Mouse (Mus musculus) intestine, embryonic 16.5 days (tissue): ENCODE data around the gene Ms4a10. TPM values are rescaled to one million over a fixed set of nuclear protein-coding genes. Genes with fewer than 3 reads are reported as not detected.

Experiments
- ATAC-seq: fragments of 200-750 bp; cut with Nextera tagmentation; 2 replicates; pipeline ENCODE4 v1.8.0; 2017; ENCODE audit warnings: moderate TSS enrichment, moderate library complexity
- H3K27ac ChIP-seq: fragments of 300-500 bp; sonication (generic); 2 replicates; pipeline ENCODE4 v1.5.1; 2014; ENCODE audit warnings: mild to moderate bottlenecking, low read length
- H3K27me3 ChIP-seq: fragments of 300-500 bp; sonication (generic); replicated peaks from 2 replicates; pipeline ENCODE4 v1.6.1; 2014; ENCODE audit warnings: low read length, control low read depth, mixed read lengths; ENCODE audit not compliant: control insufficient read depth, insufficient read depth
- H3K36me3 ChIP-seq: fragments of 300-500 bp; sonication (generic); 2 replicates; pipeline ENCODE4 v1.6.1; 2014; ENCODE audit warnings: low read length, control low read depth; ENCODE audit not compliant: control insufficient read depth, insufficient read depth
- H3K4me1 ChIP-seq: fragments of 300-500 bp; sonication (generic); 2 replicates; pipeline ENCODE4 v1.6.1; 2014; ENCODE audit warnings: low read length, control low read depth, mixed read lengths; ENCODE audit not compliant: control insufficient read depth, insufficient read depth
- H3K4me2 ChIP-seq: fragments of 300-500 bp; sonication (generic); 2 replicates; pipeline ENCODE4 v1.6.1; 2014; ENCODE audit warnings: low read depth, low read length, control low read depth
- H3K4me3 ChIP-seq: fragments of 300-500 bp; sonication (generic); 2 replicates; pipeline ENCODE4 v1.5.1; 2014; ENCODE audit warnings: mild to moderate bottlenecking, low read length
- H3K9ac ChIP-seq: fragments of 300-500 bp; sonication (generic); 2 replicates; pipeline ENCODE4 v1.6.1; 2014; ENCODE audit warnings: low read depth, low read length
- H3K9me3 ChIP-seq: fragments of 300-500 bp; sonication (generic); 2 replicates; pipeline ENCODE4 v1.6.1; 2016; ENCODE audit warnings: low read length, control low read depth; ENCODE audit not compliant: control insufficient read depth
- WGBS: fragments of 180-500 bp; shearing (Covaris S2); extraction: QIAGEN DNeasy Blood & Tissue Kit; methylation state at CpG from one replicate; pipeline ENCODE4 v1.1.7; 2014; 5-methylcytosine and 5-hydroxymethylcytosine counted together
- polyA plus RNA-seq: library from polyadenylated mRNA; unstranded; fragments of >200 nt; fragmentation: Nextera tagmentation; extraction: Ambion mirVana; gene quantifications from 2 replicates; pipeline ENCODE4 v1.2.1, GENCODE M21; 2015

Ms4a10 gene
- polyA plus RNA-seq, 1 experiment from 2014 or later, result 111 TPM

DNA sequence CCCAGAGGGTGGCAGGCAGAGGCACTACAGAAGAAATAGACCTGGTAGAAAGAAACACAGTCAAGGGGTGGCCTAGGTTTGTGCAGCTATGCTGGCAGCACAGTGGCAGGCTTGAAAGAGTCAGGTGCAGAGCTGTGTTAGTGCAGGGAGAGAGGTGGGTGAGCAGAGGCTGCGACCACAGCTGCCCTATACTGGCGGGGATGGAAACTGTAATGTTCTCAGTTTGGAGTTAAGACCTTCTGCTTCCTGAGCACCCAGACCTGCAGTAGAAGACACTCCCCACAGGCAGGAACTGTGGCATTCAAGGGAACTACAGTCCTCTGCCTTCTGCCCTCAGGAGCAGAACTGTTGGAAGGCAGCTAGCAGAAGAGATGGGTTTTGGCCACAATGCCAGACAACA, 59.6 kb downstream of the Ms4a10 start:
- Histone ChIP-seq H3K4me1 (peaks cover 6% of the 10 kb centered on the region; the same call in 1 of the 2 replicates), H3K9me3 (no peaks in the 10 kb centered on the region), H3K27ac (no peak overlapping the region), H3K27me3 (no peaks in the 10 kb centered on the region), H3K9ac (no peak overlapping the region), H3K4me3 (no peak overlapping the region), H3K4me2 (no peak overlapping the region), H3K36me3 (no peaks in the 10 kb centered on the region)
- ATAC-seq, result no peak
- 67% methylated on average over 2 of the region's 2 CpGs for WGBS

DNA sequence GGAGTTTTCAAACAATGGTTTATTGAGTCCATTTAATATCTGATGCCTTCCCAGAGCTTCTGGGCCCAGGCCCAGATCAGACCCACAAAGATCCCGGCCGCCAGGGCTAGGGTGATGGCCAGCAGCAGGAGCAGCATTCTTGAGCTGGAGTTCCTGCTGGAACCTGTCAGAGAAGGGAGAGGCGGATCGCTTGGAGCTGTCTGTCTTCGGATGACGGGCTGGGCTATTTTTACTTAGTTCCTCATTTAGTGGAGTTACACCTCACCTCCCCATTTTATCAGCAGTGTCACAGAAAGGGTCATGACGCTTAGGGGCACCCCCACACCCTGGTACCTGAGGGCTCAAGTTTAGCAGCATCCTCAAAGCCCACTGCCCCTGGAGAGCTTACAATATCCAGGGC, 60.2 kb downstream of the Ms4a10 start:
- H3K9me3 ChIP-seq, result no peaks in the 10 kb centered on the region
- 58% methylated on average over 7 of the region's 7 CpGs for whole genome bisulfite sequencing
- H3K27me3 ChIP-seq, result no peaks in the 10 kb centered on the region
- H3K4me2 ChIP-seq, result no peak overlapping the region
- H3K9ac ChIP-seq, result no peak overlapping the region
- H3K36me3 ChIP-seq, result no peaks in the 10 kb centered on the region
- H3K27ac ChIP-seq, result no peak overlapping the region
- no peak for ATAC-seq
- H3K4me1 ChIP-seq, result peaks cover 9% of the 10 kb centered on the region; the same call in 1 of the 2 replicates
- no peak overlapping the region for H3K4me3 ChIP-seq

Other genes with a start within 250 kb of the Ms4a10 start
- gene Cd5, start 235.7 kb downstream of the Ms4a10 start, polyA plus RNA-seq, result 0.17 TPM in 1 of 2 replicates, not detected in the other
- 0.23 and 0.38 TPM in 2 replicates for gene Cd6, start 144.6 kb downstream of the Ms4a10 start, polyA plus RNA-seq
- gene Slc15a3, start 134.9 kb downstream of the Ms4a10 start, polyA plus RNA-seq, result 0.48 and 0.56 TPM in 2 replicates
- 29.9 and 32.3 TPM in 2 replicates for gene Tmem132a, start 104.7 kb downstream of the Ms4a10 start, polyA plus RNA-seq
- 72.8 and 78.7 TPM in 2 replicates for gene Tmem109, start 92.7 kb downstream of the Ms4a10 start, polyA plus RNA-seq
- gene Prpf19, start 79.4 kb downstream of the Ms4a10 start, polyA plus RNA-seq, result 32.1 and 35.0 TPM in 2 replicates
- not detected in 2 replicates for gene Zp1, start 54.0 kb downstream of the Ms4a10 start, polyA plus RNA-seq
- gene Ptgdr2, start 37.5 kb downstream of the Ms4a10 start, polyA plus RNA-seq, result 0.05 and 0.11 TPM in 2 replicates
- 25.6 and 29.4 TPM in 2 replicates for gene Ccdc86, start 25.4 kb downstream of the Ms4a10 start, polyA plus RNA-seq
- 0.31 and 0.37 TPM in 2 replicates for gene Ms4a15, start 18.6 kb upstream of the Ms4a10 start, polyA plus RNA-seq
- gene Ms4a18, start 43.4 kb upstream of the Ms4a10 start, polyA plus RNA-seq, result 40.6 and 41.9 TPM in 2 replicates
- gene Ms4a8a, start 106.4 kb upstream of the Ms4a10 start, polyA plus RNA-seq, result 37.6 and 39.5 TPM in 2 replicates
- not detected in 2 replicates for gene 1700017D01Rik, start 156.2 kb upstream of the Ms4a10 start, polyA plus RNA-seq
- gene 1700025F22Rik, start 190.7 kb upstream of the Ms4a10 start, polyA plus RNA-seq, result not detected in 2 replicates
- gene Ms4a13, start 222.1 kb upstream of the Ms4a10 start, polyA plus RNA-seq, result not detected in 2 replicates